Comparison of ENCODE assay signal across 9 mouse cellular contexts in the genomic region with DNA sequence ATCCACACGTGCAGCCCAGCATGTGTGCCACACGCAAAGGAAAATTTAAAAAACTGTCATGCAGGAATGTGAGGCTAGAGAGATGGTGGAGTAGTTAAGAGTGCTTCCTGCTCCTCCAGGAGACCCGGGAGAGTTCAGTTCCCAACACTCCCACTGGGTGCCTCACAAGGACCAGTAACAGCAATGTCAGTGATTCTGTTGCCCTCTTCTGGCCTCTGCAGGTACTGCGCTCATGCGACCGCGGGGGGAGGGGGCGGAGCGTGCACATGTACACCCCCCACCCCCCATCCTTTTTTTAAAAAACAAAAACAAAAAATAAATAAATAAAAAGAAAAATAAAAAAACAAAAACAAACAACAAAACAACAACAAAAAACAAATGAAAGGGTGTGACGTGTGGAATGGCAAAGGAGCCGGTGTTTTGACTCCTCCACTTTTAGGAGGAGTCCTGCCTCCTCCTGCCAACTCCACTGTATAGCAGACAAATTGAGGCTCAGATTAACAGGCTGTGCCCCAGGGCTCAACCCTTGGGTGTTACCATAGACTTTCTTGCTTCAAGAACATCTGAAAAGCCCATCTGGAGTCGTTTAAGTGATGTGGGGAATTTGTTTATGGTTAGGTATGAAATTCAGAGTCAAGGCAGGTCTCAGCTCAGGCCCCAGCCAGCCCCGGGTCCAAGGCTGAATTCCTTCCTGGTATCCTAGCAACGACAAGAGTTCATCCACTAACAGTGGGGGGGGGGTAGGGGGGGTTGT. TPM values are rescaled to one million over a fixed set of nuclear protein-coding genes. Genes with fewer than 3 reads are reported as not detected.
DNase-seq lines count a peak whose midpoint lies in the region; ATAC-seq and TF ChIP-seq lines count a peak whose summit lies in the region.
"Had no signal": no experiment of that assay in that cellular context is flagged by ENCODE, and none has a peak within 500 bp of the region (broad histone marks: within the 10 kb centered on the region; RNA-seq: fewer than 3 reads in every experiment).

No protein-coding gene starts in this region.

- DNase-seq in intestine, embryonic 14.5 days (ENCODE audit: low spot score), result peak; percentile 93
- peak; percentile 47 to 60 for DNase-seq in adrenal gland, postnatal 4 days (ENCODE audit: low spot score in 2 of 2)
- DNase-seq in fibroblast of lung, adult 2 months (ENCODE audit: low read depth), result peak; percentile 53
- DNase-seq in hindlimb bud, embryonic 11.5 days (ENCODE audit: extremely low spot score, low read depth, low spot score), result peak; percentile 66
- DNase-seq in limb, embryonic 10.5 days (ENCODE audit: low spot score), result peak; percentile 85
- DNase-seq in thymus, postnatal 0 days (ENCODE audit: low spot score), result peak; percentile 72

- no peaks in the 10 kb centered on the region for H3K9me3 ChIP-seq in intestine, embryonic 14.5 days (ENCODE audit: control insufficient read depth, low read length)
- no peaks in the 10 kb centered on the region for H3K9me3 ChIP-seq in intestine, embryonic 16.5 days (ENCODE audit: control insufficient read depth, low read length)
- no peaks in the 10 kb centered on the region for H3K9me3 ChIP-seq in limb, embryonic 10.5 days (replicated peaks)

- no peak for TF ChIP-seq POLR2A in olfactory bulb, adult 2 months (IDR thresholded peaks at IDR 0.05; ENCODE audit: insufficient read depth, low read depth, low read length)

- no peaks in the 10 kb centered on the region for H3K27me3 ChIP-seq in intestine, embryonic 14.5 days (replicated peaks; ENCODE audit: control insufficient read depth, insufficient read depth, low read length)
- H3K27me3 ChIP-seq in intestine, embryonic 16.5 days (replicated peaks; ENCODE audit: control insufficient read depth, insufficient read depth, low read length), result no peaks in the 10 kb centered on the region
- no peaks in the 10 kb centered on the region for H3K27me3 ChIP-seq in limb, embryonic 10.5 days (ENCODE audit: low read depth, poor library complexity, severe bottlenecking)

- H3K27ac ChIP-seq in intestine, embryonic 14.5 days (ENCODE audit: low read depth), result no peak overlapping the region
- no peak overlapping the region for H3K27ac ChIP-seq in intestine, embryonic 16.5 days (ENCODE audit: low read length)
- H3K27ac ChIP-seq in limb, embryonic 10.5 days, result peak overlapping the region; percentile 50; the same call in 1 of the 2 replicates
- no peak overlapping the region for H3K27ac ChIP-seq in olfactory bulb, adult 2 months (ENCODE audit: insufficient read depth, low read depth, low read length)

- H3K4me3 ChIP-seq in intestine, embryonic 14.5 days (ENCODE audit: low read depth, low read length), result no peak overlapping the region
- no peak overlapping the region for H3K4me3 ChIP-seq in intestine, embryonic 16.5 days (ENCODE audit: low read length)
- 0 out of 2 replicates have a peak overlapping the region, but pooled peaks have one; percentile 4 for H3K4me3 ChIP-seq in limb, embryonic 10.5 days
- no peak overlapping the region for H3K4me3 ChIP-seq in olfactory bulb, adult 2 months (ENCODE audit: insufficient read depth, low read depth, low read length)
- H3K4me3 ChIP-seq: erythroblast, embryonic 14.5 days had no signal

- H3K4me1 ChIP-seq in intestine, embryonic 14.5 days (replicated peaks; ENCODE audit: control insufficient read depth, insufficient read depth, low read length), result peaks cover 6% of the 10 kb centered on the region; the same call in 1 of the 2 replicates
- peaks cover 7% of the 10 kb centered on the region for H3K4me1 ChIP-seq in intestine, embryonic 16.5 days (ENCODE audit: control insufficient read depth, insufficient read depth, low read length)
- H3K4me1 ChIP-seq in limb, embryonic 10.5 days, result peaks cover 45% of the 10 kb centered on the region
- peaks cover 7% of the 10 kb centered on the region for H3K4me1 ChIP-seq in olfactory bulb, adult 2 months (ENCODE audit: control insufficient read depth, insufficient read depth, low read length)

- no peak overlapping the region for H3K4me2 ChIP-seq in intestine, embryonic 14.5 days (ENCODE audit: low read length)
- H3K4me2 ChIP-seq in intestine, embryonic 16.5 days (ENCODE audit: low read depth, low read length), result no peak overlapping the region

- H3K36me3 ChIP-seq in intestine, embryonic 14.5 days (ENCODE audit: control insufficient read depth, insufficient read depth, low read length), result no peaks in the 10 kb centered on the region
- no peaks in the 10 kb centered on the region for H3K36me3 ChIP-seq in intestine, embryonic 16.5 days (ENCODE audit: control insufficient read depth, insufficient read depth, low read length)
- H3K36me3 ChIP-seq in limb, embryonic 10.5 days, result no peaks in the 10 kb centered on the region

- WGBS in intestine, embryonic 14.5 days, result 6% methylated on average over 14 of the region's 14 CpGs
- 7% methylated on average over 14 of the region's 14 CpGs for WGBS in intestine, embryonic 16.5 days
- 4% methylated on average over 14 of the region's 14 CpGs for WGBS in limb, embryonic 10.5 days
- WGBS in olfactory bulb, adult 2 months, result 6% methylated on average over 14 of the region's 14 CpGs

- no peak for ATAC-seq in intestine, embryonic 14.5 days (replicated peaks; ENCODE audit: low FRiP score, low TSS enrichment, low read depth)
- ATAC-seq in intestine, embryonic 16.5 days, result no peak

- TF ChIP-seq CTCF in olfactory bulb, adult 2 months (IDR thresholded peaks at IDR 0.05; ENCODE audit: insufficient read depth, low read depth, low read length), result peak; percentile 86

- no peak overlapping the region for H3K9ac ChIP-seq in intestine, embryonic 14.5 days (ENCODE audit: low read length)
- H3K9ac ChIP-seq in intestine, embryonic 16.5 days (ENCODE audit: low read depth, low read length), result no peak overlapping the region

RNA-seq across cellular contexts. Expression of a gene that starts 4.0 kb away (rescaled TPM):
- polyA plus RNA-seq in intestine, embryonic 14.5 days (2014; fragmentation: Nextera tagmentation; extraction: Ambion mirVana), result not detected in 2 replicates
- not detected in 2 replicates for polyA plus RNA-seq in intestine, embryonic 16.5 days (2015; fragmentation: Nextera tagmentation; extraction: Ambion mirVana)
- not detected for total RNA-seq in adrenal gland, postnatal 4 days (2021)
- polyA plus RNA-seq in limb, embryonic 10.5 days (2016; fragmentation: Nextera tagmentation; extraction: Ambion mirVana), result not detected in 2 replicates
- not detected in 2 replicates for polyA plus RNA-seq in olfactory bulb, adult 2 months (2012; ENCODE audit: insufficient read depth, insufficient read length, low replicate concordance, missing spikeins)
- polyA plus RNA-seq in thymus, postnatal 0 days (2015; fragmentation: Nextera tagmentation; extraction: Ambion mirVana), result not detected in 2 replicates
- polyA plus RNA-seq: erythroblast, embryonic 14.5 days had no signal

RNA-seq across cellular contexts. Expression of a gene that starts 7.3 kb away (rescaled TPM):
- 18.6 and 323 TPM in 2 replicates for polyA plus RNA-seq in intestine, embryonic 14.5 days (2014; fragmentation: Nextera tagmentation; extraction: Ambion mirVana)
- 1,810 and 2,508 TPM in 2 replicates for polyA plus RNA-seq in intestine, embryonic 16.5 days (2015; fragmentation: Nextera tagmentation; extraction: Ambion mirVana)
- total RNA-seq in adrenal gland, postnatal 4 days (2021), result 1,000 to 10,000 TPM in 1 of 2 experiments, under 1 TPM in 1; 0.56 to 1,299 TPM
- not detected in 2 replicates for polyA plus RNA-seq in limb, embryonic 10.5 days (2016; fragmentation: Nextera tagmentation; extraction: Ambion mirVana)
- not detected in 2 replicates for polyA plus RNA-seq in olfactory bulb, adult 2 months (2012; ENCODE audit: insufficient read depth, insufficient read length, low replicate concordance, missing spikeins)
- polyA plus RNA-seq in thymus, postnatal 0 days (2015; fragmentation: Nextera tagmentation; extraction: Ambion mirVana), result 1.4 and 1.9 TPM in 2 replicates
- polyA plus RNA-seq: erythroblast, embryonic 14.5 days had no signal

RNA-seq across cellular contexts. Expression of a gene that starts 22.2 kb away (rescaled TPM):
- polyA plus RNA-seq in intestine, embryonic 14.5 days (2014; fragmentation: Nextera tagmentation; extraction: Ambion mirVana), result 1.5 and 2.0 TPM in 2 replicates
- 0.92 and 1.0 TPM in 2 replicates for polyA plus RNA-seq in intestine, embryonic 16.5 days (2015; fragmentation: Nextera tagmentation; extraction: Ambion mirVana)
- 1 to 10 TPM; 2.5 to 3.2 TPM for total RNA-seq in adrenal gland, postnatal 4 days (2021)
- 0.39 and 0.55 TPM in 2 replicates for polyA plus RNA-seq in limb, embryonic 10.5 days (2016; fragmentation: Nextera tagmentation; extraction: Ambion mirVana)
- polyA plus RNA-seq in olfactory bulb, adult 2 months (2012; ENCODE audit: insufficient read depth, insufficient read length, low replicate concordance, missing spikeins), result not detected in 2 replicates
- polyA plus RNA-seq in thymus, postnatal 0 days (2015; fragmentation: Nextera tagmentation; extraction: Ambion mirVana), result 0.27 TPM in 1 of 2 replicates, not detected in the other
- polyA plus RNA-seq: erythroblast, embryonic 14.5 days had no signal

RNA-seq across cellular contexts. Expression of a gene that starts 22.6 kb away (rescaled TPM):
- not detected in 2 replicates for polyA plus RNA-seq in intestine, embryonic 14.5 days (2014; fragmentation: Nextera tagmentation; extraction: Ambion mirVana)
- not detected in 2 replicates for polyA plus RNA-seq in intestine, embryonic 16.5 days (2015; fragmentation: Nextera tagmentation; extraction: Ambion mirVana)
- total RNA-seq in adrenal gland, postnatal 4 days (2021), result under 1 TPM in 1 of 2 experiments, not detected in 1; 0.22 TPM
- polyA plus RNA-seq in limb, embryonic 10.5 days (2016; fragmentation: Nextera tagmentation; extraction: Ambion mirVana), result not detected in 2 replicates
- not detected in 2 replicates for polyA plus RNA-seq in olfactory bulb, adult 2 months (2012; ENCODE audit: insufficient read depth, insufficient read length, low replicate concordance, missing spikeins)
- not detected in 2 replicates for polyA plus RNA-seq in thymus, postnatal 0 days (2015; fragmentation: Nextera tagmentation; extraction: Ambion mirVana)
- polyA plus RNA-seq: erythroblast, embryonic 14.5 days had no signal

RNA-seq across cellular contexts. Expression of a gene that starts 35.9 kb away (rescaled TPM):
- 8.1 and 8.7 TPM in 2 replicates for polyA plus RNA-seq in intestine, embryonic 14.5 days (2014; fragmentation: Nextera tagmentation; extraction: Ambion mirVana)
- polyA plus RNA-seq in intestine, embryonic 16.5 days (2015; fragmentation: Nextera tagmentation; extraction: Ambion mirVana), result 22.0 and 27.3 TPM in 2 replicates
- 100 to 1,000 TPM in 1 of 2 experiments, 10 to 100 TPM in 1; 95.8 to 104 TPM for total RNA-seq in adrenal gland, postnatal 4 days (2021)
- polyA plus RNA-seq in limb, embryonic 10.5 days (2016; fragmentation: Nextera tagmentation; extraction: Ambion mirVana), result 32.5 and 32.6 TPM in 2 replicates
- polyA plus RNA-seq in olfactory bulb, adult 2 months (2012; ENCODE audit: insufficient read depth, insufficient read length, low replicate concordance, missing spikeins), result 185 TPM in 1 of 2 replicates, not detected in the other
- 121 and 124 TPM in 2 replicates for polyA plus RNA-seq in thymus, postnatal 0 days (2015; fragmentation: Nextera tagmentation; extraction: Ambion mirVana)
